Mouse (Mus musculus): Measurements from ENCODE around the gene Uhrf1bp1. TPM values are rescaled to one million over a fixed set of nuclear protein-coding genes. Genes with fewer than 3 reads are reported as not detected.

Uhrf1bp1 gene
- polyA plus RNA-seq, 1 experiment from 2014 or later, result 2.0 TPM

- WGBS (ENCODE audit: insufficient replicate concordance), result 73% methylated on average over 11 of the region's 11 CpGs
- Histone ChIP-seq H3K9me3 (replicated peaks) (no peaks in the 10 kb centered on the region), H3K9ac (no peak overlapping the region), H3K27ac (no peak overlapping the region), H3K27me3 (no peaks in the 10 kb centered on the region), H3K4me2 (no peak overlapping the region), H3K36me3 (no peaks in the 10 kb centered on the region), H3K4me3 (replicated peaks) (no peak overlapping the region), H3K4me1 (replicated peaks) (peaks cover 14% of the 10 kb centered on the region)
- no peak for DNase-seq
- no peak for ATAC-seq (ENCODE audit: low read depth)
These were observed 66.0 kb downstream of the Uhrf1bp1 start for GRCm38 (mm10) chr17:27922174-27922712.

- ATAC-seq (ENCODE audit: low read depth) (no peak), DNase-seq (no peak)
- Histone ChIP-seq H3K9me3 (replicated peaks) (no peaks in the 10 kb centered on the region), H3K36me3 (no peaks in the 10 kb centered on the region), H3K4me1 (replicated peaks) (peaks cover 12% of the 10 kb centered on the region), H3K27me3 (no peaks in the 10 kb centered on the region), H3K27ac (no peak overlapping the region), H3K4me3 (replicated peaks) (no peak overlapping the region), H3K4me2 (no peak overlapping the region), H3K9ac (no peak overlapping the region)
- 69% methylated on average over 4 of the region's 4 CpGs for WGBS (ENCODE audit: insufficient replicate concordance)
These were observed 68.8 kb downstream of the Uhrf1bp1 start for GRCm38 (mm10) chr17:27925054-27925453.

- Histone ChIP-seq H3K4me3 (replicated peaks) (no peak overlapping the region), H3K27me3 (no peaks in the 10 kb centered on the region), H3K9me3 (replicated peaks) (no peaks in the 10 kb centered on the region), H3K9ac (no peak overlapping the region), H3K27ac (no peak overlapping the region), H3K36me3 (no peaks in the 10 kb centered on the region), H3K4me2 (no peak overlapping the region), H3K4me1 (replicated peaks) (peaks cover 8% of the 10 kb centered on the region)
- no peak for DNase-seq
- 56% methylated on average over 7 of the region's 7 CpGs for WGBS (ENCODE audit: insufficient replicate concordance)
- ATAC-seq (ENCODE audit: low read depth), result no peak
These were observed 69.3 kb downstream of the Uhrf1bp1 start for GRCm38 (mm10) chr17:27925504-27925903.

- Histone ChIP-seq H3K36me3 (no peaks in the 10 kb centered on the region), H3K9me3 (replicated peaks) (no peaks in the 10 kb centered on the region), H3K27ac (no peak overlapping the region), H3K4me3 (replicated peaks) (no peak overlapping the region), H3K4me1 (replicated peaks) (no peaks in the 10 kb centered on the region; the same call in 1 of the 2 replicates), H3K27me3 (no peaks in the 10 kb centered on the region), H3K4me2 (no peak overlapping the region), H3K9ac (no peak overlapping the region)
- DNase-seq (no peak), ATAC-seq (ENCODE audit: low read depth) (no peak)
- WGBS (ENCODE audit: insufficient replicate concordance), result 76% methylated on average over 5 of the region's 5 CpGs
These were observed 74.0 kb downstream of the Uhrf1bp1 start for GRCm38 (mm10) chr17:27930291-27930690.

- Histone ChIP-seq H3K9ac (no peak overlapping the region), H3K27ac (no peak overlapping the region), H3K4me3 (replicated peaks) (no peak overlapping the region), H3K36me3 (no peaks in the 10 kb centered on the region), H3K4me1 (replicated peaks) (no peaks in the 10 kb centered on the region), H3K27me3 (no peaks in the 10 kb centered on the region), H3K4me2 (no peak overlapping the region), H3K9me3 (replicated peaks) (no peaks in the 10 kb centered on the region)
- no peak for ATAC-seq (ENCODE audit: low read depth)
- no peak for DNase-seq
- WGBS (ENCODE audit: insufficient replicate concordance), result 66% methylated on average over 4 of the region's 4 CpGs
These were observed 75.6 kb downstream of the Uhrf1bp1 start for GRCm38 (mm10) chr17:27931826-27932225.

GRCm38 (mm10) chr17:27934136-27934910 lies 78.1 kb downstream of the Uhrf1bp1 start:
- Histone ChIP-seq H3K4me1 (replicated peaks) (peaks cover 14% of the 10 kb centered on the region; the same call in 1 of the 2 replicates), H3K36me3 (no peaks in the 10 kb centered on the region), H3K9ac (no peak overlapping the region), H3K9me3 (replicated peaks) (no peaks in the 10 kb centered on the region), H3K27me3 (no peaks in the 10 kb centered on the region), H3K4me3 (replicated peaks) (no peak overlapping the region), H3K4me2 (no peak overlapping the region), H3K27ac (no peak overlapping the region)
- DNase-seq (no peak), ATAC-seq (ENCODE audit: low read depth) (no peak)
- 81% methylated on average over 10 of the region's 10 CpGs for WGBS (ENCODE audit: insufficient replicate concordance)

- DNase-seq, result no peak
- H3K4me2 ChIP-seq, result no peak overlapping the region
- ATAC-seq (ENCODE audit: low read depth), result no peak
These were observed 78.8 kb downstream of the Uhrf1bp1 start for GRCm38 (mm10) chr17:27935091-27935490.

GRCm38 (mm10) chr17:27937054-27937615 lies 80.9 kb downstream of the Uhrf1bp1 start:
- H3K27ac ChIP-seq, result no peak overlapping the region
- H3K4me1 ChIP-seq (replicated peaks), result peaks cover 20% of the 10 kb centered on the region
- H3K27me3 ChIP-seq, result no peaks in the 10 kb centered on the region
- H3K9ac ChIP-seq, result no peak overlapping the region
- ATAC-seq (ENCODE audit: low read depth) (no peak), DNase-seq (no peak)
- WGBS (ENCODE audit: insufficient replicate concordance), result 77% methylated on average over 4 of the region's 4 CpGs
- no peak overlapping the region for H3K4me2 ChIP-seq
- H3K9me3 ChIP-seq (replicated peaks), result no peaks in the 10 kb centered on the region
- H3K4me3 ChIP-seq (replicated peaks), result no peak overlapping the region
- H3K36me3 ChIP-seq, result no peaks in the 10 kb centered on the region

More at GRCm38 (mm10) chr17:27935091-27935490, 78.8 kb downstream of the Uhrf1bp1 start:
- Histone ChIP-seq H3K4me3 (replicated peaks) (no peak overlapping the region), H3K27me3 (no peaks in the 10 kb centered on the region), H3K27ac (no peak overlapping the region), H3K9me3 (replicated peaks) (no peaks in the 10 kb centered on the region), H3K36me3 (no peaks in the 10 kb centered on the region), H3K9ac (no peak overlapping the region), H3K4me1 (replicated peaks) (peaks cover 15% of the 10 kb centered on the region)
- WGBS (ENCODE audit: insufficient replicate concordance), result 54% methylated on average over 3 of the region's 3 CpGs

GRCm38 (mm10) chr17:27938121-27938754 lies 82.0 kb downstream of the Uhrf1bp1 start:
- H3K27me3 ChIP-seq, result no peaks in the 10 kb centered on the region
- 64% methylated on average over 12 of the region's 12 CpGs for WGBS (ENCODE audit: insufficient replicate concordance)
- H3K27ac ChIP-seq, result no peak overlapping the region
- DNase-seq, result no peak
- H3K4me2 ChIP-seq, result no peak overlapping the region
- no peaks in the 10 kb centered on the region for H3K9me3 ChIP-seq (replicated peaks)
- H3K36me3 ChIP-seq, result no peaks in the 10 kb centered on the region
- no peak for ATAC-seq (ENCODE audit: low read depth)
- no peak overlapping the region for H3K4me3 ChIP-seq (replicated peaks)
- no peak overlapping the region for H3K9ac ChIP-seq
- peaks cover 20% of the 10 kb centered on the region for H3K4me1 ChIP-seq (replicated peaks)

- Histone ChIP-seq H3K4me1 (replicated peaks) (peaks cover 20% of the 10 kb centered on the region), H3K27ac (no peak overlapping the region)
- no peak for ATAC-seq (ENCODE audit: low read depth)
These were observed 82.8 kb downstream of the Uhrf1bp1 start for GRCm38 (mm10) chr17:27939028-27939427.

GRCm38 (mm10) chr17:27940352-27940751 lies 84.1 kb downstream of the Uhrf1bp1 start:
- Histone ChIP-seq H3K4me3 (replicated peaks) (no peak overlapping the region), H3K27ac (no peak overlapping the region), H3K9me3 (replicated peaks) (no peaks in the 10 kb centered on the region), H3K27me3 (no peaks in the 10 kb centered on the region), H3K4me1 (replicated peaks) (peaks cover 24% of the 10 kb centered on the region), H3K4me2 (no peak overlapping the region), H3K36me3 (no peaks in the 10 kb centered on the region), H3K9ac (no peak overlapping the region)
- ATAC-seq (ENCODE audit: low read depth) (no peak), DNase-seq (no peak)
- WGBS (ENCODE audit: insufficient replicate concordance), result 51% methylated on average over 4 of the region's 4 CpGs

More at GRCm38 (mm10) chr17:27939028-27939427, 82.8 kb downstream of the Uhrf1bp1 start:
- H3K9me3 ChIP-seq (replicated peaks), result no peaks in the 10 kb centered on the region
- H3K9ac ChIP-seq, result no peak overlapping the region
- H3K4me2 ChIP-seq, result no peak overlapping the region
- DNase-seq, result no peak
- H3K4me3 ChIP-seq (replicated peaks), result no peak overlapping the region
- no peaks in the 10 kb centered on the region for H3K27me3 ChIP-seq
- H3K36me3 ChIP-seq, result no peaks in the 10 kb centered on the region
- 81% methylated on average over 5 of the region's 5 CpGs for WGBS (ENCODE audit: insufficient replicate concordance)

Measured in liver, embryonic 13.5 days (tissue).